Mouse (Mus musculus): Measurements from ENCODE around the gene Prtn3. TPM values are rescaled to one million over a fixed set of nuclear protein-coding genes. Genes with fewer than 3 reads are reported as not detected.
A peak's percentile ranks its signal among the peaks of the same experiment; 100 is the strongest.
"Not testable (repeated sequence)": the region's sequence is repeated elsewhere in the genome, so short reads cannot be mapped to it uniquely, and the experiment has no call there.

The Prtn3 gene
- total RNA-seq, 2 experiments from 2014 or later, result 0.94 to 2.0 TPM

DNA sequence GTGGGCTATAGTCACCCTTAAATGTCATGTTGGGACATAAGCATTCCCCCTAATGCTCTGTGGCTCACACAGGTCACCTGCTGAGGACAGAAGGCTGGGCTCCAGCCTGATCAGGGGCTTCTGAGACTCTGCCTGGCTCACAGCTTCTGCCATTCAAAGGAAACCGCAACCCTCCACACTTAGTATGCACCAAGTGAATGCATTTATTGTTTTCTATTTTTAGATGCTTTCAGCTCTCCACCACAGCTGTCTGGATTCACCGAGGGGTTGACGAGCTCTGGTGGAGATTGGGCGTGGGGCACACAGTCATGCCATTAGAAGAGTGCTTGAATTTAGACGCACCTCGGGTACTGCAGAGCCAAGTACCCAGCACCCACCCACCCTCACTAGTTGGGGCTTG, 963 bp upstream of the Prtn3 start:
- DNase-seq (ENCODE audit: low spot score in 2 of 2), result no peak

- DNase-seq (ENCODE audit: low spot score in 2 of 2), result no peak
Observed at GRCm38 (mm10) chr10:79873715-79874289, 474 bp upstream of the Prtn3 start.

- DNase-seq (ENCODE audit: low spot score in 2 of 2), result no peak
Observed at GRCm38 (mm10) chr10:79877174-79877573, 2.9 kb downstream of the Prtn3 start.

DNA sequence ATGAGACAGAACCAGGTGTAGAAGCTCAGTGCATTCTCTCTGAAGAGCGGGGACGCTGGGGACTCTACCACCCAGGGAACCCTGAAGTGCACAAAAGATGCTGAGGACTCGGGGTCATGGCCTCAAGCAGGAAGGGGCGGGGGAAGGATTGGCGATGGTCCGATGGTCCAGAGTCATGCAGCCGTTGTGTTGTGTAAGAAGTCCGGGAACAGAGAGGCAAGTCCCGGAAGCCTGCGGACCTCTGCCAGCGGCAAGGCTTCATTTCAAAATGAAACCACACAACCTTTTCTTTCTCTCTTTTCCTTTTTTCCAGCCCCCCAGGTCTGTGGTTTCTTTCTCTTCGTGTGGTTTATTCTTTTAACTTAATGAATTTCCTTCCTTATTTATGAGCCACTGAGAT, 3.5 kb downstream of the Prtn3 start:
- DNase-seq (ENCODE audit: low spot score in 2 of 2), result no peak

GRCm38 (mm10) chr10:79879527-79879926, 5.3 kb downstream of the Prtn3 start:
- DNase-seq (ENCODE audit: low spot score in 2 of 2), result no peak

DNA sequence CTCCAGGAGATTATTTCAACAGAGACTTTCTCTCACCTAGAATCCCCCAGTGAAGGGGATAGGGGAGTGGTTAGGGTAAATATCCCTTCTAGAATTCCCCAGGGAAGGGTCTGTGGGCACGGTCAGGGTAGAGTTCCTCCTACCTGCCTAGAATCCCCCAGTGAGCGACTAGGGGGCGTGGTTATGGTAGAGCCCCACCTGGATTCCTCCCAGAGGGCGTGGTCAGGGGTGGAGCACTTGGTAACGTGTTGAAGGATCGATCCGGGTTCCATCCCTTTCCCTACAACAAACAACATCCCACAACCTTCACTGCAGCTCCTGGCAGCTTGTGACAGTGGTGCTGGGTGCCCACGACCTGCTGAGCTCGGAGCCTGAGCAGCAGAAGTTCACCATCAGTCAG, 6.4 kb downstream of the Prtn3 start:
- DNase-seq (ENCODE audit: low spot score in 2 of 2), result no peak

- DNase-seq (ENCODE audit: low spot score in 2 of 2), result no peak
Observed at GRCm38 (mm10) chr10:79881981-79882380, 7.7 kb downstream of the Prtn3 start.

DNA sequence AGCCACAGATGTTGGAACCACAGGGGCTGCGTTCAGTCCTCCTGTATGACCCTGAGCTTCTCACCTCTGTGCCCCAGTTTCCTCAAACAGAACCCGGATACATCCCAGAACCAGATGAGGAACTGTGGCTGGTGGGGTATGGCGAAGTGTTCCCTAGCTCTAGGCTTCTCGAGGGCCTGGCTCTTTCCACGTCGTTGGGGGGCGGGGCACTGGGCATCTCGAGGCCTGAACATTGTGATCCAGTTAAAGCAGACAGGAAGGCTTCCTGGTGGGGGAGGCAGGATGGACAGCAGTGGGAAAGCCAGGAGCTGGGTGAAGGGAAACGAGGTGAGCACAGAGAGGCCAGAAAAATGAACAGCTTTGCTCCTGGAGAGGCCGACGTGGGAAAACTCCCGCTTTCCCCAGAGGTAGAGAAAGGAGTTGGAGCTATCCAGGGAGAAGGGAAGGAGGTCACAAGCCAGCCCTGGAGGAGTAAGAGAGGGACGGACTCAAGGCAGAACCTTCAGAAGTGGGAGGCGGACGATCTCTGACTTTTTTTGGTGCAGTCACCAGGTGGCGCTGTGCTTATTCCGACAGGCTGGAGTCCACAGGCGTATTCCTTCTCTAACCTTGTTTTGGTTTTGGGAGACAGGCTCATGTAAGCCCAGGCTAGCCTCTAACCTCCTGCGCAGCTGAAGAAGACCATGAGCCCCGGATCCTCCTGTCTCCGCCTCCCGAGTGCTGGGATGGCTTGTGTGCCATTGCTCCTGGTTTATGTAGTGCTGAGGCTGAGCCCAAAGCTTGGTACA, 9.2 kb downstream of the Prtn3 start:
- DNase-seq (ENCODE audit: low spot score in 2 of 2), result peak; percentile 59 to 87

DNA sequence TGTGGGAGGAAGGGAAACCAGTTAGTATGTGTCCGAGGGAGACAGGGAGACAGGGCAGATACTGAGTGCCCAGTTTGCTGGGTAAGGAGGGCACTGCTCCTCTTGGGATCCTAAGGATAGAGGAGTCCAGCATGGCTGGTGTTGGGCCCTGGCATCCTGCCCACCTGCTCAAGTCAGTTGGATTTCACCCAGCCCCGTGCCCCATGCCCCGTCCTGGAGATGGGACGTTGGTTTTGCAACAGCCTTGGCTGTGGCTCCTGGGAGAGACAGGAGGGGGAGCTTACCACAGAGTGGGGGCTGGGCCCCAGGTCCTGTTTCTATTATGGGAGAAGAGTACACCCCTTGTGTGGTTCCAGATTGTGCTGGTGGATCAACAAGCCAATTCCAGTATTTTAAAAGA, 10.2 kb downstream of the Prtn3 start:
- DNase-seq (ENCODE audit: low spot score in 2 of 2), result no peak

DNA sequence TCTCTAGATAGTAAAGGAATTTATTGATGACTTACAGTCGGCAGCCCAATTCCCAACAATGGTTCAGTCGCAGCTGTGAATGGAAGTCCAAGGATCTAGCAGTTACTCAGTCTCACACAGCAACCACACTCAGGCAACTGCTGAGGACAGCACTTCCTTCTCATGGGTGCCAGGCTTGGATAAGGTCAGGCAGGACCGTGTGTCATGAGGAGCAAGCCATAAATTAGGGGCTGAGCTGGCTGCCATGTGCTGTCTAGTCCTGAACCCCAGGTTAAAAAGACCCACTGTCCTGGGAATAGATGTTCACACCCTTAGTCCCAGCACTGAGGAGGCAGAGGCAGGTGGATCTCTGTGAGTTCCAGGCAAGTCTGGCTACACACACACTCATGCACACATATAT, 10.7 kb downstream of the Prtn3 start:
- DNase-seq (ENCODE audit: low spot score in 2 of 2), result not testable (repeated sequence)

DNA sequence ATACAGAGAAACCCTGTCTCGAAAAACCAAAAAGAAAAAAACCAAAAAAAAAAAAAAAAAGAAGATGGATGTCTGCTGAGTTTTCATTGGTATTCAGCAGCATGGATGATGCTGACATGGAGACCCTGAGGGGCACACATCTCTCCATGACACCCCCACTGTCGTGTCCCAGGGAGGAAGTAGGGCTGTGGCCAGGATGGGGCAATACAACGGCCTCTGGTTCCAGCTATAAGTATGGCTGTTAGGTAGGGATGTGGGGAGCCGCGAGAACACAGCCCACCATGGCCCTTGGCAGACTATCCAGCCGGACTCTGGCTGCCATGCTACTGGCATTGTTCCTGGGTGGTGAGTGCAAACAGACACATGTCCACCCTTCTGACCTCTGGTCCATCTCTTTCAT, 11.8 kb downstream of the Prtn3 start, which contains the start of gene Elane:
TSS of gene Elane (plus strand) at position 194 of the 400 bp plus-strand sequence.
- no peak for DNase-seq (ENCODE audit: low spot score in 2 of 2)

- no peak for DNase-seq (ENCODE audit: low spot score in 2 of 2)
Observed at GRCm38 (mm10) chr10:79886611-79887010, 12.3 kb downstream of the Prtn3 start.

- DNase-seq (ENCODE audit: low spot score in 2 of 2), result no peak
Observed at GRCm38 (mm10) chr10:79889386-79889785, 15.1 kb downstream of the Prtn3 start.

DNA sequence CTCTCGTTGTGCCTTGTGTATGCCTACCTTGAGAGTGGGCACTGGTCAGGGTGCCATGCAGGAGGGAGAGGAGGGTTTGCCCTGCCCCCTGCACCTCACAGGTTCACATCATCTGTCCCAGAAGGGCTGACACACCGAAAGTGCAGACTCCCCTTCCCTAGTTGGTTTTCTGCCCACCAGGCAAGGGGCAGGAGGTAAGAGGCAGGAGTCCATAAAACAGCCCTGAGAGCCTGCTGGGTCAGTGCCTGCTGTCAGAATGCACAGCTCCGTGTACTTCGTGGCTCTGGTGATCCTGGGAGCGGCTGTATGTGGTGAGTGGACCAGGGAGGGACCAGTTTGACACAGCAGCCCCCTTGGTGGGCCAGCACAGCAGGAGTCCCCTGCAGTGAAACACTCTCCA, 16.4 kb downstream of the Prtn3 start, which contains the start of gene Cfd:
TSS of gene Cfd (plus strand) at position 184 of the 400 bp plus-strand sequence.
- no peak for DNase-seq (ENCODE audit: low spot score in 2 of 2)

DNA sequence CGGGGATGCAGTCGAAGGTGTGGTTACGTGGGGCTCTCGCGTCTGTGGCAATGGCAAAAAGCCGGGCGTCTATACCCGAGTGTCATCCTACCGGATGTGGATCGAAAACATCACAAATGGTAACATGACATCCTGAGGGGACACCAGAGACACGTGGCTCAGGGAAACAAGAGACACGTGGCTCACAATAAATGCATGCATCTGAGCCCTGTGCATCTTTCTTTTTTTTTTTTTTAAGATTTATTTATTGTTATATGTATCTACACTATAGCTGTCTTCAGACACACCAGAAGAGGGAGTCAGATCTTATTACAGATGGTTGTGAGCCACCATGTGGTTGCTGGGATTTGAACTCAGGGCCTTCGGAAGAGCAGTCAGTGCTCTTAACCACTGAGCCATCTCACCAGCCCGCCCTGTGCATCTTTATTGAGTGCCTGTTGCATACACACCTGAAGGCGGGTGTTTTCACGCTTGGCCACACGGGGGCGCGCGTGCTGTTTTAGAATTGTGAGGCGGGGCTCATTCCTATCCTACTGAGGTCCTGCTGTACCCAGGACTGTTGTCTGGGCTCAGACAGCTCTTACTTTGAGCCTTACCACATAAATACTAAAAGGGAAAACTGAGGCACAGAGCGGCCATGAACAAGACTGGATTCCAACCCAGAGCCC, 18.3 kb downstream of the Prtn3 start:
- peak; percentile 68 to 84 for DNase-seq (ENCODE audit: low spot score in 2 of 2)

DNA sequence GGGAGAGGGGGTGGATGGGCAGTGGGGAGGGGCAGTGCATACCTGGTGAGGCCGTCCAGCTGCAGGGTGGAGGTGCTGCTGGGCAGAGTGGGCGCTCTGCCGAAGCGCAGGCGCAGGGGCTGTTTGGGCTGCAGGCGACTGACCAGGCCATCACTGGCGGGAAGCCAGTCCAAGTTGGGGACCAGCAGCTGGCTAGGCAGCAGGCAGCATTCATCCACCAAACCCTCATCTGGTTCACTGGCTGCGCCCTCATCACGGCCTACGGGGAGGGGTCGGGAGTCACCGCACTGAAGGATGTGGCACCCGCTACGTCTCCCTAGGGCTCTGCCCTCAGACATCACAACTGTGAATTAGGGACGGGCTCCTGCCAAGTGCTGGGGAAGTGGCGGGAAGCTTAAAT, 22.0 kb downstream of the Prtn3 start:
- no peak for DNase-seq (ENCODE audit: low spot score in 2 of 2)

DNA sequence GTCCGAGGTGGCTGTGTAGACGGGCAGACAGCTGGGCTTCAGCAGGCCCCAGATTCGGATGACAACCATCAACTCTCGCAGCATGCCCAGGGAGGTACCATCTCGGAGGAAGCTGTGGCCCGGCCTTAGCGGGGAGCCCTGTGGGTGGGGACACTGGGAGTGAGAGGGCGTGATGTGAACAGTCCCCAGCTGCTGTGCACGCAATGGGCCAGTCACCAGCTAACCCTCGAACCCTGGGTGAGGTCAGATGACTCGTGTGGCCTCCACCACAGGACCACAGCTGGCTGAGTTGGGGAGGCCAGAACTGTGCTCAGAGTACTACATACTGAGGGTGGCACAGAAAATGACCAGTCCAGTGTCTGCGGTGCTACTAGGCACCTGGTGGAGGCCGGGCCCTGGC, 22.5 kb downstream of the Prtn3 start:
- DNase-seq (ENCODE audit: low spot score in 2 of 2), result no peak

- DNase-seq (ENCODE audit: low spot score in 2 of 2), result no peak
Observed at GRCm38 (mm10) chr10:79897316-79898245, 23.3 kb downstream of the Prtn3 start.

DNA sequence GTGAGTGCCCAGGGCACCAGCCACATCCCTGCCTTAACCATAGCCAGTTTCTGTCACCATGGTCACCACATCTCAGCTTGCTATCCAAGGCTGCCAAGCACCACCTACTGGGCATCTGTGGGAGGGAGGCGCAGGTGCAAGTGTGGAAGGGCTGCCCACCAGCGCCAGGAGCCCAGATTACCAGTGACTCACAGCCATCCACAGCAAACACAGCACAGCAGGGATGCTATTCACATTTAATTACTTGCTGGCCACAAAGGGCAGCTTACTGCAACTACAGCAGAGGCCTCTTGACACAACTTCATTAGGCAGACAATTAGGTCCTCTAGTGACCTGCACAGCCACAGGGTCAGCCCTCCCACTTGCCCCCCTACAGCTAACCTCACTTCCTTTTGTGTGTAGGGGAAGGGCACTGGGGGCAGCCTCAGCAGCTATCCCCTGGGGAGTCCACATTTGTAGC, 26.7 kb downstream of the Prtn3 start:
- peak; percentile 80 to 87 for DNase-seq (ENCODE audit: low spot score in 2 of 2)

GRCm38 (mm10) chr10:79906712-79907111, 32.4 kb downstream of the Prtn3 start:
- DNase-seq (ENCODE audit: low spot score in 2 of 2), result no peak

DNA sequence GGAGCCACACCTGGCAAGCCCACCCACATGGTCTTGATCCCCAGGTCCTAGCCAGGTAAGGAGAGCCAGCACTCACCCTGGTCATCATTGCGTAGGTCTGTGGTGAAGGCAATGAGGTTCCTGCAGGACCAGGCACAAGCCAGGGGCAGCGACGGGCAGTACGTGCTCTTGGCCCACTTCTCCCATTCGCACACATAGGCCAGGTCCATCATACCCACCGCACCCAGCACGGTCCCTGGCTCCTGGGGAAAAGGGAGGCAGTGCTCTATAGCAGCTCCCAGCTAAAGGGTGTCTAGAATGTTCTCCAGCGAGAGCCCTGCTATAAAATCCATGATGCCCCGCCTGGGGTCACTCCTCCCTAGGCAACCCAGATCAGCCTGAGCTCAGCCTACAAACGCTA, 33.1 kb downstream of the Prtn3 start:
- DNase-seq (ENCODE audit: low spot score in 2 of 2), result no peak

Measured in layer of hippocampus, adult 18-20 months (tissue).